Mouse (Mus musculus) frontal cortex, postnatal 14 days (tissue): ENCODE results near the gene Tsen34.
"Not testable (repeated sequence)": the region's sequence is repeated elsewhere in the genome, so short reads cannot be mapped to it uniquely, and the experiment has no call there.

Experiments used
- DNase-seq, 2 experiments: peaks; one replicate each; pipeline ENCODE4 v3.0.0; 2022; ENCODE audit warnings: low spot score in 2 of 2

The Tsen34 gene

DNA sequence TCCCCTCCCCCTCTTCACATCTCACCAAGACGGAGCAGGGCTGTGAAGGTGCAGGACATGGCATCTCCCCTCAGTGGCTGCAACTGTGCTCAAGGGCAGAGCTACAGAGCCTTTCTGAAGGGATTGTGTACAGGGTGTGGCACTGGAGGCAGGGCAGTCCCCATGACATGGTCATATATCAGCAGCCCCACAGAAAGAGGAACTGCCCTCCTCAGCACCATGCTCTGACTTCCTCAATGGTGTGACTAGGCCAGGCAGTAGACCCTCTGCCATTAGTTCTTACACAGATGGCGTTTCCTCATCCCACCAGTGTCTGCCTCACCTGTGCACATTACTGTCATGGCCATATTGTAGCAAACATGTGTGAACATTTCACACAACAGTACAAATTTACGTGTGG lies 27.6 kb downstream of the Tsen34 start, which contains the start of gene Pirb:
Gene Pirb, minus strand, starts transcription at position 124 of the 400 bp plus-strand sequence.
- DNase-seq: not testable (repeated sequence)

GRCm38 (mm10) chr7:3725459-3725858 lies 32.8 kb downstream of the Tsen34 start:
- not testable (repeated sequence) for DNase-seq

DNA sequence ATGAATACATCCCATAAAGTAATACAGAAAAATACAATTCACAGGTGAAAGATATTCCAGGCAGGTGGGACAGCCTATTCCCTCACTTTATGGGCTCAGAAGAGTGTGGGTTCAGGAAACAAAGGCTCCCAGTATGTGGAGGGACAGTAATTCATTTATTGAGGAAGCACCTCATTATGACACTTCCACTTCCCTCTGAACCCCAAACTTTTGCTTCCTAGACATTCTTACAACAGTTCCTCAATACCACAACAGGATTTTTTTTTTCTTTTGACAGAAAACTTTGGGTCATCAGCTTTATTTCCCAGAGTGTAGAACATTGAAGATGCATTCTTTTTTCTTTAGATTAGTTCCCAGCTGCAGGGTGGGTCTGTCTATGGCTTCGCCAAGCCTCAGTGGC lies 40.0 kb downstream of the Tsen34 start:
- DNase-seq: not testable (repeated sequence)
